Mouse (Mus musculus): ENCODE measurements at regions not wholly inside any gene's neighbourhood (a gene's known extent, or its start where the extent isn't known, plus 50 kb on each side); places are given as distances from the start of the nearest gene placed in this dataset.
A peak's percentile ranks its signal among the peaks of the same experiment; 100 is the strongest.

DNA sequence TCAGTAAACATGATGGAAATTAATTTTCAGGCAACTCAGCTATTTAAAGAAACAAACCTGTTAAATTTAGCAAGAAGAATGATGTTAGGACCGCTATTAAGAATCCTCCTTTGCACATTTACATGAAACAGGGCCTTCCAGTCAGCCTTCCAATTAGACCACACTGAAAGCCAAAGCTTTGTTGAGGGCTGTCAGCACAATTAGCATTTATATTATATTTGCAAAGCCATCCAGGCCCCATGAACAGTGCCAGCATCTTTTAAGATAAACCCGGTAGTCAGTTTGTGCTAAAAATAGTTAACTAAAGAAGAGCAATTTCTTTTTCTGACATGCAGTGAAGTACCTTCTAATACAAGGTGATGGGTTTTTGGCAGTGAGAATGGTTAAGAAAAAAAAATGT lies 495.1 kb downstream of the Kcna4 start:
- DNase-seq (ENCODE audit: low read depth, low spot score): no peak

DNA sequence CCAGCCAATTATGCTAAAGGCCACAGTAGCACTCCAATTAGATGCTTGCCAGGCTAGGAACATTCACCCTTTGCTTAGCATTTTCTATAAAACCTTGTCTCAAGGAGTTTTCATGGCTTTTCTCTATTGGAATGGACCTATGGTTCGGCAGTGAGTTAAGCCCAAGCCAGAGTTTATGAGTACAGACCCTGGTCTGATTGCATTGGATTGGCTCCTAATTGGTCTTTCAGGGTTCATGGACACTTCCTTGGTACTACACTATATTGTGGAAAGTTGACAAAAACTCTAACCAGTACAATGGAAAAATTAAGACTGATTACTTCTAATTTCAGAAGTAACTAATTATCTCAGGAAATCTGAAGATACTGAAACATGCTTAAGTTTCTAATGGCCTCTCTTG lies 506.5 kb downstream of the Kcna4 start:
- DNase-seq (ENCODE audit: low read depth, low spot score): no peak

DNA sequence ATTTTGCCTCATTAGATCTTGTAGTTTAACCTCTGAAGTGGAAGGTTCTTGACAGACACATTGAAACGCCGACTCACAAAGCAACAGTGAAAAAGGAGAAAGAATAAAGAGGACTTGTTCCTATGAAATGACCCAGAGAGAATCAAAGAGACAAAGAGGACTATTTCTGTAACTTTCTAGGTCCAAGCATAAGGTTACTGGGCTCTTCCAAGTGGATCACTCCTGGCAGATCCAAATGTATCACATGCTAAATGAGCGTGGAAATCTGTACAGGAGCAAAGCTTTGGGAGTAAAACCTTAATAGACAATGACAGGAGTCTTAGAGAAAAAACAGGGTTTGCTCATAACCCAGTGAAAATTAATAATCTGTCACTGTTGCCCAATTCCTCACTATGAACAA lies 522.8 kb downstream of the Kcna4 start:
- peak; percentile 8 for DNase-seq (ENCODE audit: low read depth, low spot score)

DNA sequence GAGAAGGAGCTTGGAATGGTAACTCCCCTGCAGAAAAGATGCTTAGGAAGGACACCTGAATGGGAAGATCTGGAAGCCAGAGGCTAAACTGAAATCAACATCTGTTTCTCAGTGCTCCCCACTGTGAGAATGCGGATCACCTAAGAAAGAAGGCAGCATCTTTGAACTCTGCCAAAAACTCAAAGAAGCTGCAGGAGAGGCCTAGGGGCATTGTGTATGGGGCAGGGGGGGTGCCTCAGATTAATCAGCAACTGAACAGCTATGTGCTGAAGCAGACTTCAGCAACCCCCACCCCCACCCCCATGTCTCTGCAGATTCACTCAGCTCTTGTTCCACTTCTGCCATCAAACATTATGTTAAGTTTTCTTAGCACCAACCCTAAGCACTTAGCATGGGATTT lies 523.6 kb downstream of the Kcna4 start:
- no peak for DNase-seq (ENCODE audit: low read depth, low spot score)
